Mouse (Mus musculus) embryonic facial prominence, embryonic 14.5 days (tissue): ENCODE results near the gene Syt12. TPM values are rescaled to one million over a fixed set of nuclear protein-coding genes. Genes with fewer than 3 reads are reported as not detected.
"Not testable (repeated sequence)": the region's sequence is repeated elsewhere in the genome, so short reads cannot be mapped to it uniquely, and the experiment has no call there.

Experiments used
- ATAC-seq: fragments of 200-750 bp; cut with Nextera tagmentation; 2 replicates; pipeline ENCODE4 v1.8.0; 2017; ENCODE audit warnings: low read depth, moderate number of reproducible peaks, moderate TSS enrichment
- DNase-seq: peaks from one replicate; pipeline ENCODE4 v3.0.0-alpha.2; 2015; ENCODE audit warnings: low spot score
- H3K27ac ChIP-seq: fragments of 300-500 bp; sonication (generic); replicated peaks from 2 replicates; pipeline ENCODE4 v1.5.1; 2014; ENCODE audit warnings: low read depth, mild to moderate bottlenecking, low read length, moderate library complexity
- H3K27me3 ChIP-seq: fragments of 300-500 bp; sonication (generic); replicated peaks from 2 replicates; pipeline ENCODE4 v1.6.1; 2014; ENCODE audit warnings: low read length; ENCODE audit not compliant: control insufficient read depth, insufficient read depth
- H3K36me3 ChIP-seq: fragments of 300-500 bp; sonication (generic); 2 replicates; pipeline ENCODE4 v1.6.1; 2014; ENCODE audit warnings: low read length, mixed read lengths; ENCODE audit not compliant: control insufficient read depth, insufficient read depth
- H3K4me1 ChIP-seq: fragments of 300-500 bp; sonication (generic); 2 replicates; pipeline ENCODE4 v1.6.1; 2014; ENCODE audit warnings: antibody characterized with exemption, low read length; ENCODE audit not compliant: control insufficient read depth, insufficient read depth
- H3K4me2 ChIP-seq: fragments of 300-500 bp; sonication (generic); 2 replicates; pipeline ENCODE4 v1.6.1; 2014; ENCODE audit warnings: low read depth, mild to moderate bottlenecking, low read length, moderate library complexity, mixed read lengths
- H3K4me3 ChIP-seq: fragments of 300-500 bp; sonication (generic); 2 replicates; pipeline ENCODE4 v1.5.1; 2014; ENCODE audit warnings: low read depth, mild to moderate bottlenecking, low read length
- H3K9ac ChIP-seq: fragments of 300-500 bp; sonication (generic); 2 replicates; pipeline ENCODE4 v1.6.1; 2014; ENCODE audit warnings: low read depth, mild to moderate bottlenecking, low read length, moderate library complexity, mixed read lengths
- H3K9me3 ChIP-seq: fragments of 300-500 bp; sonication (generic); 2 replicates; pipeline ENCODE4 v1.6.1; 2016; ENCODE audit warnings: low read length; ENCODE audit not compliant: control insufficient read depth
- WGBS: fragments of 180-500 bp; shearing (Covaris S2); extraction: QIAGEN DNeasy Blood & Tissue Kit; methylation state at CpG from one replicate; pipeline ENCODE4 v1.1.7; 2014; 5-methylcytosine and 5-hydroxymethylcytosine counted together
- polyA plus RNA-seq: library from polyadenylated mRNA; unstranded; fragments of >200 nt; fragmentation: Nextera tagmentation; extraction: Ambion mirVana; gene quantifications from 2 replicates; pipeline ENCODE4 v1.2.1, GENCODE M21; 2014

Gene Syt12
- polyA plus RNA-seq, 1 experiment from 2014 or later = 0.90 TPM

DNA sequence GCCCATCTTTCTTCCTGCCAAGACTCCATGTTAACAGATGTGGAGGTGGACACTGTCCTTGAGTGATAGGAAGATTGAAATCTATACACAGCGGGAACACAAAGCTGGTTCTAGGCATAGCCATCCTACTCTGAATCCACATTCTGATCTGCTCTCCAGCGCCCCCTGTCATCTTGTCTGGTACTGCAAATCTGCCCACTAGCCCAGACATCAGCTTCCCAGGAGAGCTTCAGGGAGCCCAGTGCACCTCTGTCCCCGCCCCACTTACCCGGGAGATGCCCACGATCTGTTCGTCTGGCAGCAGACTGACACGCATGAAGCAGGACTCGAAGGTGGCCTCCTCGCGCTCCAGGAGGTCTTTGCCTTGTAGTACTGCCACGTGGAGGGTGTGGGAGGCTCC lies 21.0 kb downstream of the Syt12 start:
- H3K4me3 ChIP-seq = no peak overlapping the region
- H3K27ac ChIP-seq = no peak overlapping the region
- H3K36me3 ChIP-seq = no peaks in the 10 kb centered on the region
- H3K4me1 ChIP-seq = no peaks in the 10 kb centered on the region
- no peak for DNase-seq
- H3K4me2 ChIP-seq = no peak overlapping the region; the same call in 1 of the 2 replicates
- WGBS = 19% methylated on average over 11 of the region's 11 CpGs
- ATAC-seq = no peak
- H3K9ac ChIP-seq = no peak overlapping the region
- no peaks in the 10 kb centered on the region for H3K27me3 ChIP-seq
- no peaks in the 10 kb centered on the region for H3K9me3 ChIP-seq

DNA sequence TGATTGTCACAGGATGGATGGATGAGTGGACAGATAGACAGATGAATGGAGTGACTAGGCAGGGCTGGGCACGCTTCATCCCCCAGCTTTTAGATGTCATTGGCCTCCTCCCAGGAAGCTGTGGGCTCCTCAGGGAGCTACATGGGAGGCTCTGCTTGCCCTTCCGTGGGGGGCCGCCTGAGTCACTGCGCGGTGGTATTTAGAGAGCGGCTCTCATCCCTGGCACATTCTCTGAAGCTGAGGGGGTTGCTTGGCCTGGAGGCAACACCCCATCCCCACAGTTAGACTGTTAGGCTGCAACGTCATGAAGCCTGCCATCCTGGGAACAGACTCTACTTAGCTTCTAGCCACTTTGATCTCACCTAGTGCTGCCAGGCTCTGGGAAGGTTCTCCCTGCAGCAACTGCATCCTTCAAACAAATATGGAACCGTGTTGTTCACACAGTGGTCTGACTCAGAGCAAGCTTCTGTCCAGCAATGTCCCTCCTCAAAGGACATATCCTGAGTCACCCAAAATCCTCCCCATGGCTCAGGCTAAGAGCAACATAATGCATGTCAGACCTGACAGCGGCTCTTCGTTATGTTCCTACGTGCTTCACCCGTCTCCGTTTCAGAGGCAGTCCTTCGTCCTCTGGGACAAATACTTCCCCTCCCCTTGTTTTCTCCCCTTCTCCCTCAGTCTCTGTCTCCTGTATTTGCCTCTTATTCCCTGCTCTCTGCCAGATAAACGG lies 22.0 kb downstream of the Syt12 start:
- Histone ChIP-seq H3K4me2 (no peak overlapping the region), H3K4me1 (no peaks in the 10 kb centered on the region), H3K4me3 (no peak overlapping the region), H3K27ac (no peak overlapping the region), H3K9me3 (no peaks in the 10 kb centered on the region), H3K36me3 (no peaks in the 10 kb centered on the region), H3K9ac (no peak overlapping the region), H3K27me3 (no peaks in the 10 kb centered on the region)
- ATAC-seq (no peak), DNase-seq (no peak)
- 71% methylated on average over 15 of the region's 15 CpGs for WGBS

DNA sequence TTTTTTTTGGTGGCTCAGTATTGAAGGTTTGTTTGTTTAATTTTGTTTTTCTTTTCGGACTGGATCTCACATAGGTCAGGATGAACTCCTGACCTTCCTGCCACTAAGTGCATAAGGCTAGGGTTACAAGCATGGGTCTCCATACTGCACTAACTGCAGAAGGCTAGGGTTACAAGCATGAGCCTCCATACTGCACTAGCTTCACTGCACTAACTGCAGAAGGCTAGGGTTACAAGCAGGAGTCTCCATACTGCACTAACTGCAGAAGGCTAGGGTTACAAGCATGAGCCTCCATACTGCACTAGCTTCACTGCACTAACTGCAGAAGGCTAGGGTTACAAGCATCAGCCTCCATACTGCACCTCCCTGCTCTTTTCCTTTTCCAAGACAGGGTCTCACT lies 23.2 kb downstream of the Syt12 start:
- not testable (repeated sequence) for H3K36me3 ChIP-seq, DNase-seq, H3K4me2 ChIP-seq, H3K9ac ChIP-seq, H3K4me3 ChIP-seq, H3K4me1 ChIP-seq, H3K27ac ChIP-seq, H3K9me3 ChIP-seq, H3K27me3 ChIP-seq
- peak; percentile 80 for ATAC-seq
- 11% methylated on average over 1 of the region's 1 CpGs for WGBS

DNA sequence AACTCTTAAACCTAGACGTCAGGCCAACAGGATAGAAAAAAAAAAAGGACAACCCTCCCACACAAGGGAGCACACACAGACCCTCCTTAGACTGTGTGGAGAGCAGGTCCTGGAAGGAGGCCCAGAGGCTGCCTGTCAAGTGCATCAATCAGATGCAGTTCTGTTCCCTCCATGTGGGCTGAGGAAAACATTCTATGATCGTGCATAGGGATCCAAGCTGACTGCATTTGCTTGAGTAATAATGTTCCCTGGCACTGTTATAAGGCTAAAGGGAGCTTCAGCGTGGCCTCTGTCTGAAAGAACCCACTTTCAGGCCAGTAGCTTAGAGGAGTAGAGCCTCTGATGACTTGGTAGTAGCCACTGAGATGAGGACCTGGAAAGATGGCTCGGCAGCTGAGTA lies 24.7 kb downstream of the Syt12 start:
- no peaks in the 10 kb centered on the region for H3K27me3 ChIP-seq
- no peaks in the 10 kb centered on the region for H3K9me3 ChIP-seq
- ATAC-seq = no peak
- no peak overlapping the region for H3K4me3 ChIP-seq
- no peaks in the 10 kb centered on the region for H3K36me3 ChIP-seq
- WGBS = 28% methylated on average over 4 of the region's 4 CpGs
- H3K4me1 ChIP-seq = no peaks in the 10 kb centered on the region
- no peak for DNase-seq
- H3K9ac ChIP-seq = no peak overlapping the region
- H3K4me2 ChIP-seq = no peak overlapping the region
- H3K27ac ChIP-seq = no peak overlapping the region

DNA sequence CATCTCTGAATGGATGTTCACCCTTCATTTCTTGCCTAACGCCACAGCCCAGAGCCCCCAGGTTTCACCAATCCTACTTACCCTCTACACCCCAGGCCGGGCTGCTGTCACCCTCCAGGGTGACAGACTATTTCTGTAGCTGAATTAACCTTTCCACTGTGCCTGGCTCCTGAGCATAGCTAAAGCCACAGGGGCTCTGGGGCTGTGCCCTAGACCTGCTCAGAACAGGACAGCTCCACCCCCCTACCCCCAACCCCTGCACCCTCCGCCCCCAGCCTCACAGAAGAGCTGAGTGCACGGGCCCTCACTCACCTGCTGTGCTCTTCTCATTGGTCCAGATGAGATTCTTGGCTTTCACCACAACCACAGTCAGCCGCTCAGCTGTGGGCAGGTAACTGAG lies 25.3 kb downstream of the Syt12 start:
- no peaks in the 10 kb centered on the region for H3K4me1 ChIP-seq
- DNase-seq (no peak), ATAC-seq (no peak)
- H3K4me2 ChIP-seq = no peak overlapping the region
- H3K27me3 ChIP-seq = no peaks in the 10 kb centered on the region
- no peaks in the 10 kb centered on the region for H3K9me3 ChIP-seq
- H3K4me3 ChIP-seq = no peak overlapping the region
- WGBS = 20% methylated on average over 5 of the region's 5 CpGs
- no peak overlapping the region for H3K9ac ChIP-seq
- H3K36me3 ChIP-seq = no peaks in the 10 kb centered on the region
- no peak overlapping the region for H3K27ac ChIP-seq

DNA sequence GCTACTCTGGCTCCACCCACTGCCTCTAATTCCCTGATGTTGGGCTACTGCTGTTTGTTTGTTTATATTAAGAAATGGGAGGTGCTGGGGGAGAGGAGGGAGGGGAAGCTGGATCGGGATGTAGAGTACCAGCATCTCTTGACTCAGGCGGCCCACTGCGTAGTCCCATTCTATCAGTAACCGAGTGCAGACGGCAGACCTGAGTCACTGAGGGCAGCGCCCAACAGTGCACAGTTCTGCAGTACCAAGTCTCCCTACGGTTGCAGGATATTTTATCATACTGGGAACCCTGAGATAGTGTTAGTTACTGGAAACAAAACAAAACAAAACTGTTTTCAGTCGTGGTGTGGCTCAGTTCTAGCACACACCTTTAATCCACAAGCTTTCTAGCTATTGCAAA lies 26.1 kb downstream of the Syt12 start:
- H3K36me3 ChIP-seq = no peaks in the 10 kb centered on the region
- ATAC-seq = no peak
- no peak overlapping the region for H3K4me2 ChIP-seq
- no peaks in the 10 kb centered on the region for H3K9me3 ChIP-seq
- no peak overlapping the region for H3K27ac ChIP-seq
- no peaks in the 10 kb centered on the region for H3K27me3 ChIP-seq
- no peak overlapping the region for H3K9ac ChIP-seq
- DNase-seq = no peak
- WGBS = 60% methylated on average over 8 of the region's 8 CpGs
- H3K4me1 ChIP-seq = no peaks in the 10 kb centered on the region
- no peak overlapping the region for H3K4me3 ChIP-seq

DNA sequence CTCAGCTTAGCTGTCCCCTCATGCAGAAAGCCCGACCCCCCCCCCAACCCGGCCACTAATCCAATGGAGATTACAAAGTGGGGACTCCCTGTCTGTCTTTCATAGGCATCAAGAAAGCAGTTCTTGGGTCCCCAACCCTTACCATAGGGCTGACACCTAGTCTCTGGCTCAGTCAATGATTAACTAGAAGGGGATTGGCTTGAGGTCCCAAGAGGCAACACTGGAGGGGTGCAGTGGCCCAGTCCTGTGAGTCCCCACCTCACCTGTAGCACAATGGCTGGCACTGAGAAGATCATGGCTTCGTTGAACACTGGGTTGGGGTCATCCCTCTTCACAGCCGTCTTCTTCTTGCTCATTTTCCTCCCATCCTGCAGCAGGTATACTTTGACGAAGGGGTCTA lies 26.6 kb downstream of the Syt12 start:
- no peak overlapping the region for H3K9ac ChIP-seq
- H3K27me3 ChIP-seq = no peaks in the 10 kb centered on the region
- H3K4me3 ChIP-seq = no peak overlapping the region
- no peaks in the 10 kb centered on the region for H3K36me3 ChIP-seq
- DNase-seq = no peak
- H3K27ac ChIP-seq = no peak overlapping the region
- no peak for ATAC-seq
- no peaks in the 10 kb centered on the region for H3K4me1 ChIP-seq
- no peaks in the 10 kb centered on the region for H3K9me3 ChIP-seq
- H3K4me2 ChIP-seq = no peak overlapping the region
- 59% methylated on average over 5 of the region's 5 CpGs for WGBS

DNA sequence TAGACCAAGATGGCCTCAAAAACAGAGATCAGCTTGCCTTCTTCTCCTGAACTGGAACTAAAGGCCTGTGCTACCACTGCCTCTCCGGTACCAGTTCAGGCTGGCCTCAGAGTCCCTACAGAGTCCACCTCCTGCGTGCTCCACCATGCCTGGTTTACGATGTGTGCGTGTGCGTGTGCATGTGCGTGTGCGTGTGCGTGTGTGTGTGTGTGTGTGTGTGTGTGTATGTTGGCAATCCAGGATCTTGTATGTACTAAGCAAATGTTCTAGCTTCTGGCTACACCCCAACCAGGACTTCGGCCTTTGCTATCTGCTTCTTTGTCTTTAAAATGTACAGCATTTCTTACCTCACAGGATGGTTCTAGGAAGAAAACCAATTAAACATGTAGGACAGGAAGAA lies 28.0 kb downstream of the Syt12 start:
- H3K9ac ChIP-seq = no peak overlapping the region
- no peak overlapping the region for H3K27ac ChIP-seq
- no peak overlapping the region for H3K4me3 ChIP-seq
- no peaks in the 10 kb centered on the region for H3K4me1 ChIP-seq
- no peak overlapping the region for H3K4me2 ChIP-seq
- H3K9me3 ChIP-seq = no peaks in the 10 kb centered on the region
- ATAC-seq (no peak), DNase-seq (no peak)
- no peaks in the 10 kb centered on the region for H3K27me3 ChIP-seq
- no peaks in the 10 kb centered on the region for H3K36me3 ChIP-seq
- 96% methylated on average over 9 of the region's 9 CpGs for WGBS

DNA sequence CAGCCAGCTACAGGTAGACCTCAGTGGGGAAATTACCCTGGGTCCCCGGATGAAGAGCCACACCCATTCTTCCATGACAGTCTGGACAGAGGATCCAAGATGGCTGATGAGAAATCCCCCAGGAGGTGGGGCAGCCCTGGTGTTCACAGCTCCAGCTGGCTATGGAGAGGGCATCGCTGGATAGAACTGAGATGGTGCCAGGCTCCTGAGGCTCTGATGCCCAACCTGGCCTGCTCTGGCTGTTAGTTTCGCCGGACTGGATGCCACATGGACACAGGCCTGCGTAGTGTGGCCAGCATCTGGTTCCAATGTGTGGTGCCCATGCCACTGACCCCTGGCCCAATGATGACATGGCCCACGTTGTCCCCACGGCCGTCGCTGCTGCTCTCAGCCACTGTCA lies 29.8 kb downstream of the Syt12 start:
- Histone ChIP-seq H3K9me3 (no peaks in the 10 kb centered on the region), H3K4me1 (no peaks in the 10 kb centered on the region), H3K27me3 (no peaks in the 10 kb centered on the region), H3K4me3 (no peak overlapping the region), H3K9ac (0 out of 2 replicates have a peak overlapping the region, but pooled peaks have one; percentile 1), H3K27ac (no peak overlapping the region), H3K4me2 (no peak overlapping the region), H3K36me3 (no peaks in the 10 kb centered on the region)
- WGBS = 75% methylated on average over 7 of the region's 9 CpGs
- no peak for DNase-seq
- no peak for ATAC-seq
